9 mouse cellular contexts compared by ENCODE assay signal in genomic region chr2:32437612-32438166, GRCm38 (mm10). TPM values are rescaled to one million over a fixed set of nuclear protein-coding genes. Genes with fewer than 3 reads are reported as not detected.
DNase-seq lines count a peak whose midpoint lies in the region; ATAC-seq and TF ChIP-seq lines count a peak whose summit lies in the region.
"Had no signal": no experiment of that assay in that cellular context is flagged by ENCODE, and none has a peak within 500 bp of the region (broad histone marks: within the 10 kb centered on the region; RNA-seq: fewer than 3 reads in every experiment).

No protein-coding gene starts in this region.

- H3K4me2 ChIP-seq in heart, embryonic 14.5 days (ENCODE audit: low read length), result no peak overlapping the region
- no peak overlapping the region for H3K4me2 ChIP-seq in forebrain, embryonic 14.5 days (ENCODE audit: low read length)
- no peak overlapping the region for H3K4me2 ChIP-seq in liver, postnatal 0 days (ENCODE audit: low read depth, low read length)

- H3K4me1 ChIP-seq in heart, embryonic 14.5 days (ENCODE audit: control insufficient read depth in 2 of 2, insufficient read depth in 2 of 2, low read length in 2 of 2), result peaks cover 0 to 15% of the 10 kb centered on the region in 2 experiments; a peak in 3 of 4 replicates
- peaks cover 12% of the 10 kb centered on the region; the same call in 1 of the 2 replicates for H3K4me1 ChIP-seq in forebrain, embryonic 14.5 days (ENCODE audit: control insufficient read depth, insufficient read depth, low read length)
- peaks cover 42% of the 10 kb centered on the region for H3K4me1 ChIP-seq in liver, postnatal 0 days (ENCODE audit: insufficient read depth)

- H3K27ac ChIP-seq in heart, embryonic 14.5 days (replicated peaks in 1 of 2; ENCODE audit: control insufficient read depth in 1 of 2, insufficient read depth in 1 of 2, low read depth in 2 of 2, low read length in 2 of 2), result peak overlapping the region; percentile 20 to 75; a peak in 3 of 4 replicates
- H3K27ac ChIP-seq in forebrain, embryonic 14.5 days (ENCODE audit: low read depth, low read length), result peak overlapping the region; percentile 59
- H3K27ac ChIP-seq in liver, postnatal 0 days (ENCODE audit: low read depth), result peak overlapping the region; percentile 74

- 69% methylated on average over 2 of the region's 2 CpGs for WGBS in heart, embryonic 14.5 days
- 68% methylated on average over 2 of the region's 2 CpGs for WGBS in forebrain, embryonic 14.5 days
- 47% methylated on average over 2 of the region's 2 CpGs for WGBS in liver, postnatal 0 days (ENCODE audit: insufficient replicate concordance)

- no peak for ATAC-seq in heart, embryonic 14.5 days (ENCODE audit: insufficient number of reproducible peaks, insufficient read depth, low FRiP score, low read depth)
- ATAC-seq in forebrain, embryonic 14.5 days, result no peak
- no peak for ATAC-seq in liver, postnatal 0 days

- no peaks in the 10 kb centered on the region for H3K36me3 ChIP-seq in heart, embryonic 14.5 days (ENCODE audit: control insufficient read depth, insufficient read depth, low read length)
- no peaks in the 10 kb centered on the region for H3K36me3 ChIP-seq in forebrain, embryonic 14.5 days (ENCODE audit: control insufficient read depth, insufficient read depth, low read length)
- H3K36me3 ChIP-seq in liver, postnatal 0 days (replicated peaks; ENCODE audit: insufficient read depth, low read length), result no peaks in the 10 kb centered on the region

- TF ChIP-seq CTCF in liver, postnatal 0 days (IDR thresholded peaks at IDR 0.05; ENCODE audit: low read depth), result no peak

- no peaks in the 10 kb centered on the region for H3K9me3 ChIP-seq in heart, embryonic 14.5 days (ENCODE audit: control insufficient read depth, low read length)
- H3K9me3 ChIP-seq in forebrain, embryonic 14.5 days (replicated peaks; ENCODE audit: control insufficient read depth, low read length), result no peaks in the 10 kb centered on the region
- H3K9me3 ChIP-seq in liver, postnatal 0 days (ENCODE audit: low read length), result no peaks in the 10 kb centered on the region

- intact Hi-C loops in heart, postnatal 36 days (cut with DNase I), result no loop called here

- no peak for DNase-seq in heart, postnatal 36 days
- peak; percentile 31 for DNase-seq in 416B (ENCODE audit: low read depth)
- no peak for DNase-seq in forebrain, embryonic 14.5 days (ENCODE audit: low spot score)
- no peak for DNase-seq in liver, postnatal 0 days
- no peak for DNase-seq in layer of hippocampus, adult 11-12 months (ENCODE audit: low spot score)
- DNase-seq in thymus, adult 18-20 months, result no peak
- no peak for DNase-seq in right cerebral cortex, postnatal 25 days
- DNase-seq: cerebellum, adult 2 months had no signal

- no peak overlapping the region for H3K4me3 ChIP-seq in heart, embryonic 14.5 days (ENCODE audit: control insufficient read depth in 1 of 2, insufficient read depth in 1 of 2, low read depth in 1 of 2, low read length in 2 of 2)
- no peak overlapping the region for H3K4me3 ChIP-seq in forebrain, embryonic 14.5 days (ENCODE audit: low read depth, low read length)
- H3K4me3 ChIP-seq in liver, postnatal 0 days (ENCODE audit: low read depth, low read length), result no peak overlapping the region

- H3K9ac ChIP-seq in heart, embryonic 14.5 days (ENCODE audit: low read length), result peak overlapping the region; percentile 54; the same call in 1 of the 2 replicates
- no peak overlapping the region for H3K9ac ChIP-seq in forebrain, embryonic 14.5 days (ENCODE audit: low read length)
- no peak overlapping the region for H3K9ac ChIP-seq in liver, postnatal 0 days (replicated peaks)

- no peaks in the 10 kb centered on the region for H3K27me3 ChIP-seq in heart, embryonic 14.5 days (ENCODE audit: control insufficient read depth, insufficient read depth, low read length)
- no peaks in the 10 kb centered on the region for H3K27me3 ChIP-seq in forebrain, embryonic 14.5 days (replicated peaks; ENCODE audit: control insufficient read depth, insufficient read depth, low read length)
- no peaks in the 10 kb centered on the region for H3K27me3 ChIP-seq in liver, postnatal 0 days (ENCODE audit: insufficient read depth, low read length)

- TF ChIP-seq EP300 in liver, postnatal 0 days (IDR thresholded peaks at IDR 0.05; ENCODE audit: low read depth), result no peak

RNA-seq across cellular contexts. Expression of gene Naif1, which starts 12.6 kb away (rescaled TPM):
- 4.5 and 4.7 TPM in 2 replicates for polyA plus RNA-seq in heart, embryonic 14.5 days (2014; fragmentation: Nextera tagmentation; extraction: Ambion mirVana)
- 1 to 10 TPM; 3.1 to 3.8 TPM for total RNA-seq in heart, postnatal 36 days (2021)
- 5.3 and 5.4 TPM in 2 replicates for polyA plus RNA-seq in forebrain, embryonic 14.5 days (2014; fragmentation: Nextera tagmentation; extraction: Ambion mirVana)
- 1.6 and 1.8 TPM in 2 replicates for polyA plus RNA-seq in liver, postnatal 0 days (2015; fragmentation: Nextera tagmentation; extraction: Ambion mirVana)

RNA-seq across cellular contexts. Expression of gene Slc25a25, which starts 13.6 kb away (rescaled TPM):
- 6.6 and 8.0 TPM in 2 replicates for polyA plus RNA-seq in heart, embryonic 14.5 days (2014; fragmentation: Nextera tagmentation; extraction: Ambion mirVana)
- 10 to 100 TPM in 1 of 2 experiments, 1 to 10 TPM in 1; 4.8 to 12.4 TPM for total RNA-seq in heart, postnatal 36 days (2021)
- polyA plus RNA-seq in forebrain, embryonic 14.5 days (2014; fragmentation: Nextera tagmentation; extraction: Ambion mirVana), result 30.4 and 34.2 TPM in 2 replicates
- 32.4 and 36.9 TPM in 2 replicates for polyA plus RNA-seq in liver, postnatal 0 days (2015; fragmentation: Nextera tagmentation; extraction: Ambion mirVana)

RNA-seq across cellular contexts. Expression of gene Ptges2, which starts 42.0 kb away (rescaled TPM):
- 43.7 and 48.2 TPM in 2 replicates for polyA plus RNA-seq in heart, embryonic 14.5 days (2014; fragmentation: Nextera tagmentation; extraction: Ambion mirVana)
- 10 to 100 TPM; 69.9 to 70.6 TPM for total RNA-seq in heart, postnatal 36 days (2021)
- 42.2 and 44.8 TPM in 2 replicates for polyA plus RNA-seq in forebrain, embryonic 14.5 days (2014; fragmentation: Nextera tagmentation; extraction: Ambion mirVana)
- polyA plus RNA-seq in liver, postnatal 0 days (2015; fragmentation: Nextera tagmentation; extraction: Ambion mirVana), result 13.8 and 15.7 TPM in 2 replicates

RNA-seq across cellular contexts. Expression of gene Lcn2, which starts 49.6 kb away (rescaled TPM):
- 0.35 and 1.8 TPM in 2 replicates for polyA plus RNA-seq in heart, embryonic 14.5 days (2014; fragmentation: Nextera tagmentation; extraction: Ambion mirVana)
- total RNA-seq in heart, postnatal 36 days (2021), result 1 to 10 TPM; 3.1 to 7.0 TPM
- polyA plus RNA-seq in forebrain, embryonic 14.5 days (2014; fragmentation: Nextera tagmentation; extraction: Ambion mirVana), result 0.25 and 0.32 TPM in 2 replicates
- polyA plus RNA-seq in liver, postnatal 0 days (2015; fragmentation: Nextera tagmentation; extraction: Ambion mirVana), result 411 and 419 TPM in 2 replicates

RNA-seq across cellular contexts. Expression of gene 1110008P14Rik, which starts 56.0 kb away (rescaled TPM):
- polyA plus RNA-seq in heart, embryonic 14.5 days (2014; fragmentation: Nextera tagmentation; extraction: Ambion mirVana), result 56.6 and 64.5 TPM in 2 replicates
- 10 to 100 TPM; 43.9 to 44.3 TPM for total RNA-seq in heart, postnatal 36 days (2021)
- 86.9 and 98.4 TPM in 2 replicates for polyA plus RNA-seq in forebrain, embryonic 14.5 days (2014; fragmentation: Nextera tagmentation; extraction: Ambion mirVana)
- 30.1 and 32.2 TPM in 2 replicates for polyA plus RNA-seq in liver, postnatal 0 days (2015; fragmentation: Nextera tagmentation; extraction: Ambion mirVana)
